Mouse (Mus musculus) forebrain, embryonic 12.5 days (tissue): ENCODE results near the gene Sowahc. TPM values are rescaled to one million over a fixed set of nuclear protein-coding genes. Genes with fewer than 3 reads are reported as not detected.

Source experiments
- ATAC-seq: fragments of 200-750 bp; cut with Nextera tagmentation; 2 replicates; pipeline ENCODE4 v1.8.0; 2017; ENCODE audit warnings: moderate TSS enrichment; ENCODE audit not compliant: low FRiP score
- H3K27ac ChIP-seq: fragments of 300-500 bp; sonication (generic); 2 replicates; pipeline ENCODE4 v1.5.1; 2016; ENCODE audit warnings: mild to moderate bottlenecking
- H3K27me3 ChIP-seq: fragments of 300-500 bp; sonication (generic); 2 replicates; pipeline ENCODE4 v1.6.1; 2016; ENCODE audit warnings: mild to moderate bottlenecking
- H3K36me3 ChIP-seq: fragments of 300-500 bp; sonication (generic); replicated peaks from 2 replicates; pipeline ENCODE4 v1.6.1; 2016; ENCODE audit warnings: mild to moderate bottlenecking
- H3K4me1 ChIP-seq: fragments of 300-500 bp; sonication (generic); 2 replicates; pipeline ENCODE4 v1.6.1; 2016
- H3K4me2 ChIP-seq: fragments of 300-500 bp; sonication (generic); 2 replicates; pipeline ENCODE4 v1.6.1; 2016; ENCODE audit warnings: mild to moderate bottlenecking, moderate library complexity
- H3K4me3 ChIP-seq: fragments of 300-500 bp; sonication (generic); replicated peaks from 2 replicates; pipeline ENCODE4 v1.5.1; 2016; ENCODE audit warnings: mild to moderate bottlenecking
- H3K9ac ChIP-seq: fragments of 300-500 bp; sonication (generic); 2 replicates; pipeline ENCODE4 v1.6.1; 2016; ENCODE audit warnings: mild to moderate bottlenecking
- H3K9me3 ChIP-seq: fragments of 300-500 bp; sonication (generic); 2 replicates; pipeline ENCODE4 v1.6.1; 2016
- WGBS: fragments of 180-500 bp; shearing (Covaris S2); methylation state at CpG from one replicate; pipeline ENCODE4 v1.1.7; 2016; 5-methylcytosine and 5-hydroxymethylcytosine counted together
- polyA plus RNA-seq: library from polyadenylated mRNA; unstranded; fragments of >200 nt; fragmentation: Nextera tagmentation; extraction: Ambion mirVana; gene quantifications from 2 replicates; pipeline ENCODE4 v1.2.1, GENCODE M21; 2016

Sowahc gene
- polyA plus RNA-seq, 1 experiment from 2014 or later: 19.7 TPM

DNA sequence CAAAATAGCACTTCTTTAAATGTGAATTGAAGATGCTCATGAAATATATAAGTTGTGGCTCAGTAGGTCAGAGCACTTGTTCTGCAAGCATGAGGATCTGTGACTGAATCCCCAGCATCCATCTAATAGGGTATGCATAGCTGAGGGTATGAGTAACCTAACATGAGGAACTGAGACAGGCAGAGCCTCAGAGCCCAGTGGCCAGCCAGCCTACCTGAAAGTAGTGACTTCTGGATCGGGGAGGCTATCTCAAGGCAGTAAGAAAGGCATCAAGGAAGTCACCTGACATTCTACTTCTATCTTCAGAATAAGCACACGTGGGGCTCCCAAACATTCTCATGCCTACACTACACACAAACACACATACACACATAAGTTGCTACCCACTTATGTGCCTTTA lies 3.4 kb downstream of the Sowahc start:
- H3K9ac ChIP-seq: no peak overlapping the region
- H3K4me1 ChIP-seq: peaks cover 23% of the 10 kb centered on the region
- no peaks in the 10 kb centered on the region for H3K36me3 ChIP-seq
- no peak overlapping the region for H3K4me3 ChIP-seq
- no peak for ATAC-seq
- H3K27ac ChIP-seq: no peak overlapping the region
- H3K27me3 ChIP-seq: peaks cover 3% of the 10 kb centered on the region; the same call in 1 of the 2 replicates
- H3K9me3 ChIP-seq: no peaks in the 10 kb centered on the region
- WGBS: 91% methylated on average over 2 of the region's 2 CpGs
- H3K4me2 ChIP-seq: no peak overlapping the region; the same call in 1 of the 2 replicates

DNA sequence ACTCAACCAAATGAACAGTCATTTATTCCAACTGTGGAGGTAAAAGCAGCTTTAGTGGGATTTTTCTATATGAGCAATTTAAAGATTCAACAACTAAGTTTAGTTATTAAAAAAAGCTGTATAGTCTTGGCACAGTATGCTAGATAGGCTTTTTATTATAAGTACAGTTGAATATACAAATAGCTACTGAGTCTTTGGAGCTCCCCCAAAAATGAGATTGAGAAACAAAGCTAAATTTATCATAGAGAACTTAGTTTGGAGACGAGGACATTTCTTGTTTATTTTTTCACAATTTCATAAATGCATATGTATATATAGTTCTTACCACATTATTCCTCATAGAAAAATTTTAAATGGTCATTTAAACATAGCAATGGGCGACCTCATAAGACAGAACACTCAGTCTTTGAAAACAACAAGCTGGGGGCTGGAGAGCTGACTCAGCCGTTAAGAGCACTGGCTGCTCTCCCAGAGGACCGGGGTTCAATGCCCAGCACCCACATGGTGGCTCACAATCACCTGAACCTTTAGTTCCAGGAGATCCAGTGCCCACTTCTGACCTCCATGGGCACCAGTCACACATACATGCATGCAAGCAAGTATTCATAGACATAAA lies 7.6 kb downstream of the Sowahc start:
- H3K4me3 ChIP-seq: no peak overlapping the region
- 88% methylated on average over 4 of the region's 4 CpGs for WGBS
- no peak overlapping the region for H3K9ac ChIP-seq
- H3K27me3 ChIP-seq: no peaks in the 10 kb centered on the region
- peaks cover 5% of the 10 kb centered on the region; the same call in 1 of the 2 replicates for H3K4me1 ChIP-seq
- H3K9me3 ChIP-seq: no peaks in the 10 kb centered on the region
- H3K36me3 ChIP-seq: no peaks in the 10 kb centered on the region
- no peak for ATAC-seq
- no peak overlapping the region for H3K27ac ChIP-seq
- no peak overlapping the region for H3K4me2 ChIP-seq

DNA sequence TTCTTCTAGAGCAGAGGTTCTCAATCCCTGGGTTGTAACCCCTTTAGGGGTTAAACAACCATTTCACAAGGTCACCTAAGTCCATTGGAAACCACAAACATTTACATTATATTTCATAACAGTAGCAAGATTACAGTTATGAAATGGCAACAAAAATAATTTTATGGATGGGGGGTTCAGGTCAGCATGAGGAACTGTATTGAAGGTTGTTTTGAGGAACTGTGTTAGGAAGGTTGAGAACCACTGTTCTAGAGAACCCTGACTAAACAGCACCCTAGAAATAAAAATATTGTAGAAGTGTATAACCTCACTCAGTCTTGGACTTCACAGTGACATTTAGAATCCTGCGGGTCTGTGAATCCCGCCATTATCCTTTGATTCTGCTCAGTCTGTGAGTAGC lies 13.5 kb downstream of the Sowahc start:
- Histone ChIP-seq H3K9ac (no peak overlapping the region), H3K4me1 (no peaks in the 10 kb centered on the region), H3K9me3 (no peaks in the 10 kb centered on the region), H3K27me3 (no peaks in the 10 kb centered on the region), H3K36me3 (no peaks in the 10 kb centered on the region), H3K27ac (no peak overlapping the region), H3K4me2 (no peak overlapping the region), H3K4me3 (no peak overlapping the region)
- WGBS: 91% methylated on average over 2 of the region's 2 CpGs
- ATAC-seq: no peak

DNA sequence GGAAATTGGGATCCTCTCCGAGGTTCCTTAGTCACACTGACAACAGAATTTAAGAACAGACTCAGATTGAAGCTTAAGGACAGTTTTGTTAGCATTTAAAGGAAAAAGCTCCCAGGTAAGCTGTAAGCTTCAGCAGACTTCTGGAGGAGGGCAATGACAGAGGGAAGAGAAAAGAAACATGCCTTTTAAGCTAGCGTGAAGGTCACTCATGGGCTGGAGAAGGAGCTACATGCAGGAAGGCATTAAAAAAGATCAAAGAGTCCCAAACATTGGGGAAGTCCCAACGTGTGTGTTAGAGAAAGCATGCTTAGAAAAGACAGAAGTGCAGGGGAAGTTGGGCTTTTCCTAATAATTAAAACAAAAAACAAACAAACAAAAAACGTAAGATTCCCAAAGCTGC lies 14.1 kb downstream of the Sowahc start:
- H3K4me1 ChIP-seq: no peaks in the 10 kb centered on the region
- no peaks in the 10 kb centered on the region for H3K9me3 ChIP-seq
- 67% methylated on average over 4 of the region's 4 CpGs for WGBS
- H3K36me3 ChIP-seq: no peaks in the 10 kb centered on the region
- H3K4me3 ChIP-seq: no peak overlapping the region
- no peaks in the 10 kb centered on the region for H3K27me3 ChIP-seq
- no peak overlapping the region for H3K9ac ChIP-seq
- ATAC-seq: no peak
- H3K4me2 ChIP-seq: no peak overlapping the region
- no peak overlapping the region for H3K27ac ChIP-seq

DNA sequence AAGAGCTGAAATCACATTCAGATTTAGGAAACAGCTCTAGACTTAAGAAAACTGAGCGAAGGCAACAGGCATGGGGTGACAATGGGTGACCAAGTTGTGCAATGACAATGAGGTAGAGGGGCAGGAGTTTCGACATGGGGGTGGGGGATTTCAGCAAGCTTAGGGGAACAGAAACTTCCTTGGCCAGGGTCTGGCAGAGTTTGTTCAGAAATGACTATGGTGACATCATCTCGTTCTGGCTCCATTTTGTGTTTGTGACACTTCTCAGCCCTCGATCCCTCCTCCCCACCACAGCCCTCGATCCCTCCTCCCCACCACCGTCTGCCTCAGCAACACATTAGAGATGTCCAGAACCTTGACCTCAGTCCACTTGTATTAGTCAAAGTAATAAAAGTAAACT lies 14.7 kb downstream of the Sowahc start:
- Histone ChIP-seq H3K4me3 (no peak overlapping the region), H3K4me1 (no peaks in the 10 kb centered on the region), H3K4me2 (no peak overlapping the region), H3K27me3 (no peaks in the 10 kb centered on the region), H3K9me3 (no peaks in the 10 kb centered on the region), H3K9ac (no peak overlapping the region), H3K27ac (no peak overlapping the region), H3K36me3 (no peaks in the 10 kb centered on the region)
- WGBS: 85% methylated on average over 6 of the region's 6 CpGs
- no peak for ATAC-seq

DNA sequence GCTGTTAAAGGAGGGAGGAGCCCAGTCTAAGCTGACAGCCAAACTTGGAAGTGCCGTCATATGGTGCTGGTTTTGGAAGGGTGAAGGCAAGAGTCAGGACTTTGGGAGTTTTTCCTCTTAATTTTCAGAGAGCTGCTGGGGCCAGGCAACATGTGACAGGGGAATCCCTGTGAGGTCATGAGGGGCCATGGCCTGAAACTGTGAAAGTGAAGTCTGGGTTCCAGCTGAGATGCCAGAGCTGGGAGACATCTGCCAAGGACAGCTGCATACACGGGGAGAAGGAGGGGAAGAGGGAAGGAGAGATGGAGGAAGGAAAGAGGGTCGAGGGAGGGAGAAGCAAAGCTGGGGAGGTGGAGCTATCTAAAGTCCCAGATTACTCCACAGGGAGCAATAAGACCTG lies 16.0 kb downstream of the Sowahc start:
- Histone ChIP-seq H3K4me3 (no peak overlapping the region), H3K9me3 (no peaks in the 10 kb centered on the region), H3K27ac (no peak overlapping the region), H3K27me3 (0 out of 2 replicates have a peak, but pooled peaks cover 7% of the 10 kb centered on the region), H3K4me2 (no peak overlapping the region), H3K9ac (no peak overlapping the region), H3K36me3 (no peaks in the 10 kb centered on the region), H3K4me1 (no peaks in the 10 kb centered on the region)
- 52% methylated on average over 3 of the region's 3 CpGs for WGBS
- no peak for ATAC-seq

DNA sequence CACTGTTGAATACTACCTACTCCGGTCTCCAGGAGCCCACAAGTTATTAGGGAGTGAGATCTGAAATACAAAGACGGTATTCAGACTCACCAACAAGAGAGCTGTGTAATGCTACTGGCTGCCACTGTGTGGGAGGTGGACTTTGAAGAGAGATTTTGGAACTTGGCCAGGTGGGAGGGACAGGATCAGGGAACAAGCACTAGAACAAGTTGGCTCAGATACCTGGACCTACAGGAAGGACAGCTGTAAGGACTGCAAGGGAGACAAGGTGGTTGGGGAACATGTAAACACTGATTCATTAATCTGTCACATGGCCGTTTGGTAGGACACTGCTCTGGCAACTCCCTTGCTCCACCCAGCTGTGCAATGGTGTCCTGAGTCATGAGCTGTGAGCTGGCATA lies 19.4 kb downstream of the Sowahc start:
- no peak for ATAC-seq
- 0 out of 2 replicates have a peak, but pooled peaks cover 8% of the 10 kb centered on the region for H3K27me3 ChIP-seq

DNA sequence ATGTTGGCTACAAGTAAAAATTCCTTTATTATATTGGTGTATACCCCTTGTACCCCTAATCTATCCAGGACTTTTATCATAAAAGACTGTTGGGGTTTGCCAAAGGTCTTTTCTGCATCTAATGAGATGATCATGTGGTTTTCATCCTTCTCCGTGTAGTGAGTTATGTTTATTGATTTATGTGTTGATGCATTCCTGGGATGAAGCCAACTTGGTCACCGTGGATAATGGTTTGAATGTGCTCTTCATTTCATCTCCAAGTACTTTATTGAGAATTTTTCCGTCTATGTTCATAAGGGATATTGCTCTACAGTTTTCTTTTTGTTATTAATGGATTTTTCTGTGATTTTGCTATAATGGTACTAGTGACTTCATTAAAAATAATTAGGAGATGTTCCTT lies 27.8 kb downstream of the Sowahc start:
- no peak overlapping the region for H3K27ac ChIP-seq
- no peaks in the 10 kb centered on the region for H3K27me3 ChIP-seq
- H3K4me3 ChIP-seq: no peak overlapping the region
- WGBS: 91% methylated on average over 3 of the region's 3 CpGs
- ATAC-seq: no peak
- H3K4me1 ChIP-seq: no peaks in the 10 kb centered on the region
- H3K36me3 ChIP-seq: no peaks in the 10 kb centered on the region
- no peak overlapping the region for H3K9ac ChIP-seq
- no peak overlapping the region for H3K4me2 ChIP-seq
- no peaks in the 10 kb centered on the region for H3K9me3 ChIP-seq

More for the DNA sequence above, 19.4 kb downstream of the Sowahc start:
- Histone ChIP-seq H3K27ac (no peak overlapping the region), H3K4me1 (no peaks in the 10 kb centered on the region), H3K4me3 (no peak overlapping the region), H3K9me3 (no peaks in the 10 kb centered on the region), H3K9ac (no peak overlapping the region), H3K36me3 (no peaks in the 10 kb centered on the region), H3K4me2 (no peak overlapping the region)
- 61% methylated on average over 3 of the region's 3 CpGs for WGBS

DNA sequence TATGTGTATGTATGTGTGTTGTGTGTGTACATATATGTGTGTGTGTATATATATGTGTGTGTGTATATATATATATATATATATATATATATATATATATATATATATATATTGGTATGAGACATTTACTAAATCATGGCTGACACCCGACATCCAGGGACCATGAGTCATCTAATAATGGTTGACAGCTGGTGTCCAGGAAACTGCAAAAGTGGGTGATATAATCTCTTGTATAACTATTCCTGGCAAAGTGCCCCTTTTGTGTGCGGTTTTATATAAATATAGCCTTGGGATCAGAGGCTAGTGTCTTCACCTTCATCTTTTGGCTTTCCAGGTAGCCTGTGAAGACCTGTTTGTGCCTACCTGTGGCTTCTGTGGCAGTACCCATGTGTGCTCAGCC lies 28.9 kb downstream of the Sowahc start:
- Histone ChIP-seq H3K4me3 (no peak overlapping the region), H3K4me1 (no peaks in the 10 kb centered on the region), H3K9ac (no peak overlapping the region), H3K4me2 (no peak overlapping the region), H3K9me3 (no peaks in the 10 kb centered on the region), H3K36me3 (no peaks in the 10 kb centered on the region), H3K27ac (no peak overlapping the region), H3K27me3 (no peaks in the 10 kb centered on the region)
- no peak for ATAC-seq
- 92% methylated on average over 2 of the region's 2 CpGs for WGBS

DNA sequence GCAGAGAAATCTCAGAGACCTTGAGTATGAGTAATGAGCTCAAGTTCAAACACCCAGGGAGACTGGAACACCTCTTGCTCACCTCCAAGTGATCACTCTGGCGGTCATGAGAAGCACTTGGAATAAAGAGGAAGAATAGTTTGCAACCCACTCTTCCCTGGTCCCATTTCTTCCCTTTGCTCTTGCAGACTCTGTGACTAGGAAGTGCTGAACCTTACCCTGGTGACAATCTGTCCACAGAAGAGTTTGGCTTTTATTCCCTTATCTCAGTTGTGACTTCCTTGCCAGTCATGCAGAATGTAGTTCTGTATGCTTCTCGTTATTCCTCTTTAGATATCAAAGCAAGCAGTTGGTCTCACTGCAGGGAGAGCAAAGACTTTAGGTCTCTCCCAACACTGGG lies 30.2 kb downstream of the Sowahc start:
- H3K9me3 ChIP-seq: no peaks in the 10 kb centered on the region
- H3K4me1 ChIP-seq: no peaks in the 10 kb centered on the region
- no peak overlapping the region for H3K27ac ChIP-seq
- no peak overlapping the region for H3K4me3 ChIP-seq
- no peaks in the 10 kb centered on the region for H3K36me3 ChIP-seq
- H3K27me3 ChIP-seq: no peaks in the 10 kb centered on the region
- ATAC-seq: no peak
- H3K4me2 ChIP-seq: no peak overlapping the region
- H3K9ac ChIP-seq: no peak overlapping the region
- WGBS: 93% methylated on average over 2 of the region's 2 CpGs

DNA sequence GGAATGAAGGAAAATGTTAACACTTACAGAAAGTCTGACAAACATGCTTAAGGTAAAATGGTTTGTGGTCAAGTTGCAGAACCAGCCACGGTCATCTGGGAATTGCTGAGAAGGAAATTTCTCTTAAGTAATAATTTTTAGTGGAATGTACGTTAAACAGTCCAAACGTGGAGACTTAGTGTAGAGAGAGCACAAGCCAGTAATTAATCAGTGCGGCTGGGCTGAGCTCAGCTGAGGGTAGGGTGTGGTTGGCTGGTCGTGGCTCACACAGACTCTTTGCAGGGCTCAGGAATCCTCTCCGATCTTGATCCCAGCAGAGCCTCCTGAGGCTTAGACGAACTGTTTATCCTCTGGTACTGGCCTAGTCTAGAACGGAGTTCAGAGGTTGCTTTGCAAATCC lies 30.6 kb downstream of the Sowahc start:
- no peaks in the 10 kb centered on the region for H3K36me3 ChIP-seq
- no peak overlapping the region for H3K4me3 ChIP-seq
- no peak overlapping the region for H3K4me2 ChIP-seq
- 83% methylated on average over 8 of the region's 8 CpGs for WGBS
- H3K4me1 ChIP-seq: no peaks in the 10 kb centered on the region
- ATAC-seq: no peak
- H3K9me3 ChIP-seq: no peaks in the 10 kb centered on the region
- no peak overlapping the region for H3K9ac ChIP-seq
- H3K27ac ChIP-seq: no peak overlapping the region
- H3K27me3 ChIP-seq: no peaks in the 10 kb centered on the region

DNA sequence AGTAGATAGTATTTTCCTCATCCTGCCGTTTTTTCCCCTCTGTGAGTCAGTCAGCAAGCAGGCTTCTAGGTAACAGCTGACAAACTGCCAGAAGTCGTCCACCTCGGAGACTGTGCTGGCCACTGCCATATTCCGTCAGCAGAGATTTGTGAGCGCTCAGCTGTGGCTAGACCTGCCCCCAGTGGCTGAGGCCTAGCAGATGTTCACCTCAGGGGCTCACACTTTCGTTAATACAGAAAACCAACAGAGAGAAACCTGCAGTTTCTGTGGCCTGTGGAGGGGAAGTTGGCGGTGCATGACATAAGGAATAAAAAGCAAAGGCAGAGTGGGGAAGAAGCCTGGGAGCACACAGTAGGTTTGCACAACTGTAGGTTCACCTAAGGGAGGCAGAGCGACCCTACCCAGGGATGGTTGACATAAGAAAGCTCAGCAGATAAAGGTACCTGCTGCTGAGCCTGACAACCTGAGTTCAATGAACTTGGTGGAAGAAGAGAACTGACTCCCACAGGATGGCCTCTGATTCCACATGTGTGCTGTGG lies 31.9 kb downstream of the Sowahc start:
- 81% methylated on average over 8 of the region's 8 CpGs for WGBS
- H3K9me3 ChIP-seq: no peaks in the 10 kb centered on the region

DNA sequence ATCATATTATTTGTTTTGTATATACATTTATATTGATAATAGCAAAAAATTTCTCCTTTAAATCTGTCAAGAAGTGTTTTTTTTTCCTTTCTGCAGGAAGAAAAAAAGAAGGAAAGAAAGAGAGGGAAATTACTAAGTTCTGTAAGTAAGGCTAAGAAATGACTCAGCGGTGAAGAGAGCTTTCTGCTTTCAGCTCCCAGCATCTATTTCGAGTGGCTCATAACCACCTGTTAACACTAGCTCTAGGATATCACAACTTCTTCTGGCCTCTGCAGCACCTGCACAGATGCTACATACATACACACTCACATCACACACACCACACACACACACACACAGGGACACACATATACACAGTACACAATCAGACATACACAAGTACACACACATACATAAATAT lies 34.8 kb downstream of the Sowahc start:
- H3K4me1 ChIP-seq: peaks cover 4% of the 10 kb centered on the region
- H3K27ac ChIP-seq: no peak overlapping the region
- 96% methylated on average over 2 of the region's 2 CpGs for WGBS
- no peak overlapping the region for H3K4me2 ChIP-seq
- no peaks in the 10 kb centered on the region for H3K27me3 ChIP-seq
- no peaks in the 10 kb centered on the region for H3K9me3 ChIP-seq
- H3K4me3 ChIP-seq: no peak overlapping the region
- ATAC-seq: no peak
- H3K9ac ChIP-seq: no peak overlapping the region
- H3K36me3 ChIP-seq: no peaks in the 10 kb centered on the region

More for the DNA sequence above, 31.9 kb downstream of the Sowahc start:
- H3K4me3 ChIP-seq: no peak overlapping the region
- no peak overlapping the region for H3K4me2 ChIP-seq
- no peak overlapping the region for H3K27ac ChIP-seq
- no peak overlapping the region for H3K9ac ChIP-seq
- no peaks in the 10 kb centered on the region for H3K4me1 ChIP-seq
- no peak for ATAC-seq
- no peaks in the 10 kb centered on the region for H3K36me3 ChIP-seq
- H3K27me3 ChIP-seq: no peaks in the 10 kb centered on the region
